Comparison of ENCODE assay signal across 13 mouse cellular contexts in genomic region chrX:162345497-162346143, GRCm38 (mm10).
DNase-seq lines count a peak whose midpoint lies in the region; ATAC-seq and TF ChIP-seq lines count a peak whose summit lies in the region.
"Had no signal": no experiment of that assay in that cellular context is flagged by ENCODE, and none has a peak within 500 bp of the region (broad histone marks: within the 10 kb centered on the region; RNA-seq: fewer than 3 reads in every experiment).

No protein-coding gene starts in this region.

- peak; percentile 34 for DNase-seq in left cerebral cortex, postnatal 4 days
- no peak for DNase-seq in left cerebral cortex, adult 2 months (ENCODE audit: extremely low spot score in 1 of 2, low spot score in 2 of 2)
- DNase-seq in brain, adult 2 months (ENCODE audit: low read depth, low spot score): peak; percentile 43
- DNase-seq in cerebellum, adult 2 months: peak; percentile 42 to 65
- DNase-seq in heart, postnatal 10 days: peak; percentile 82
- no peak for DNase-seq in right cerebral cortex, postnatal 10 days (ENCODE audit: low spot score in 2 of 2)
- no peak for DNase-seq in embryo, embryonic 10.5 days (ENCODE audit: low spot score)

- no peaks in the 10 kb centered on the region for H3K27me3 ChIP-seq in cerebellum, adult 2 months (ENCODE audit: control insufficient read depth, insufficient read depth, low read length)
- H3K27me3 ChIP-seq: stomach, embryonic 15.5 days had no signal

- intact Hi-C loops in left cerebral cortex, postnatal 4 days (cut with DNase I): no loop called here
- intact Hi-C loops in left cerebral cortex, adult 2 months (cut with DNase I): no loop called here
- intact Hi-C loops in heart, postnatal 10 days (cut with DNase I): no loop called here

- no peak overlapping the region for H3K27ac ChIP-seq in left cerebral cortex, adult 2 months
- no peak overlapping the region for H3K27ac ChIP-seq in cerebellum, adult 2 months (ENCODE audit: insufficient read depth, low read length)
- H3K27ac ChIP-seq: limb, embryonic 13.5 days; stomach, embryonic 15.5 days had no signal

- H3K4me1 ChIP-seq in cerebellum, adult 2 months (ENCODE audit: control insufficient read depth, insufficient read depth, low read length): peaks cover 5% of the 10 kb centered on the region; the same call in 1 of the 2 replicates
- H3K4me1 ChIP-seq: megakaryocyte, embryonic 14.5 days; stomach, embryonic 15.5 days had no signal

- H3K4me3 ChIP-seq in left cerebral cortex, adult 2 months: no peak overlapping the region
- H3K4me3 ChIP-seq in cerebellum, adult 2 months (replicated peaks; ENCODE audit: insufficient read depth, low read depth, low read length): no peak overlapping the region
- H3K4me3 ChIP-seq: limb, embryonic 13.5 days; megakaryocyte, embryonic 14.5 days; stomach, embryonic 15.5 days had no signal

- 22% methylated on average over 3 of the region's 3 CpGs for WGBS in cerebellum, adult 2 months

- TF ChIP-seq POLR2A in cerebellum, adult 2 months (IDR thresholded peaks at IDR 0.05; ENCODE audit: borderline replicate concordance, insufficient read depth, low read length): no peak

- ATAC-seq in granulocyte monocyte progenitor cell, adult 5-6 weeks (replicated peaks; ENCODE audit: poor library complexity, severe bottlenecking): no peak
- ATAC-seq: forebrain, embryonic 16.5 days; intestine, postnatal 0 days had no signal

- no peak for TF ChIP-seq CTCF in left cerebral cortex, adult 2 months (IDR thresholded peaks at IDR 0.05)
- TF ChIP-seq CTCF in cerebellum, adult 2 months (IDR thresholded peaks at IDR 0.05; ENCODE audit: borderline replicate concordance, insufficient read depth, low read depth, low read length): no peak

Comparison
In these comparisons a context has a peak if more than half of its experiments do, and no peak if none do; other contexts are left out.
1. DNase-seq: peak in left cerebral cortex, postnatal 4 days (single experiment), brain, adult 2 months (single experiment), cerebellum, adult 2 months (2 of 2) and heart, postnatal 10 days (2 of 2); none in left cerebral cortex, adult 2 months (0 of 2), right cerebral cortex, postnatal 10 days (0 of 2) and embryo, embryonic 10.5 days (single experiment).